Mouse (Mus musculus): ENCODE data around the gene Unc5c.

Unc5c gene

DNA sequence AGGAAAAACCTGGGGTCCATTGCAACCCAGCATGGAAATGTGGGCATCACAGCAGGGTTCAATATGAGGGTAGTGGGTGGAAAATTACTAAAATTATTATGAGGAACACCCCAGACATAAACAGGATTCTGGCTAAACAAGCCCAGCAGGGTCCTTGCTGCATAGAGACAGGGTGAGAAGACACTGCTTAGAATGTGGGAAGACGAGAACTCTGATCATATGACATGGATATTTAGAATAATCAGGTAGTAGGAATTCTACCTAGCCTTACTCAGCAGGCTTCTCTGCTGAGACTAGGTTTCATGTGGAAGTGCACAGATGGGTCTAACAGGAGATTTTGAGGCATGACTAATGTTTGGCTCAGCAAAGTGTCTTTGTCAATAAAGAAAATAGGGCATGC lies 131.9 kb downstream of the Unc5c start:
- in situ Hi-C loops (cut with MboI) = no loop called here

DNA sequence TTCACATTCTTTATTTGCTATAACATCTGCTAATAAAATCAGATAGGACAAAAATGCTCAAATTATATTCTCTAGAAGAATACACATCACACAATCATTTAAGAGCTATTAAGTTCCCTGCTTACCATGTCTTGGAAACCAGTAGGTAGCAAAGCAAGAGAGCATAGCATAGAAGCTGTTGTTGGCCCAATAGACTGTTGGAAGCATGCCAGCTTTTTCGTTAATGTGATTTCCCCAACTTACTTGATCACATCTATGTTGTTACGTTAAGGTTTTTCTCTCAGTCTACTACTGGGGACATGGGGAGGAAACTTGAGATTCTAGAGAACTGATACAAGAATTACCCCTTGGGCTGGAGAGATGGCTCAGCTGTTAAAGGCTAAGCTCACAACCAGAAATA lies 133.0 kb downstream of the Unc5c start:
- in situ Hi-C loops (cut with MboI) = no loop called here

DNA sequence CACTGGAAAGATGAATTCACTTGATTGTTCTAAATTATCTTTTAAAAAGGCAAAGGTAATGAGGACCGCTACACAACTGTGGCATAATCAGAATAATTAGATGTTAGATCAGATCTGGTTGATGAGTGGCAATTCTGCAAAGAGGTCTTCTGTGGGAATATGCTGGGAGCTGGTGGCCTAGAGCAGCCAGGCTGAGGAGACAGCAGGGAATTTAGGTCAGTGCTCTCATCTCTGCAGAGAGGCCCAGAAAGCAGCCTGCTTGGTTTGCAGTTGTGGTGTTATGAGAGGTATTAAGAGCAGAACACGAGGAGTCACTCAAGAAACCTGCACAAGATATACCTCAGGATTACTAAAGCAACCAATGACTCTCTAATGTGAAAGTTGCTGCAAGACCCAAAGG lies 133.9 kb downstream of the Unc5c start:
- in situ Hi-C loops (cut with MboI) = no loop called here

GRCm38 (mm10) chr3:141601072-141601549 lies 136.1 kb downstream of the Unc5c start:
- in situ Hi-C loops (cut with MboI) = no loop called here

- in situ Hi-C loops (cut with MboI) = no loop called here
Observed at GRCm38 (mm10) chr3:141616718-141617117, 151.7 kb downstream of the Unc5c start.

- in situ Hi-C loops (cut with MboI) = no loop called here
Observed at GRCm38 (mm10) chr3:141618675-141619074, 153.7 kb downstream of the Unc5c start.

- in situ Hi-C loops (cut with MboI) = no loop called here
Observed at GRCm38 (mm10) chr3:141621496-141621895, 156.5 kb downstream of the Unc5c start.

DNA sequence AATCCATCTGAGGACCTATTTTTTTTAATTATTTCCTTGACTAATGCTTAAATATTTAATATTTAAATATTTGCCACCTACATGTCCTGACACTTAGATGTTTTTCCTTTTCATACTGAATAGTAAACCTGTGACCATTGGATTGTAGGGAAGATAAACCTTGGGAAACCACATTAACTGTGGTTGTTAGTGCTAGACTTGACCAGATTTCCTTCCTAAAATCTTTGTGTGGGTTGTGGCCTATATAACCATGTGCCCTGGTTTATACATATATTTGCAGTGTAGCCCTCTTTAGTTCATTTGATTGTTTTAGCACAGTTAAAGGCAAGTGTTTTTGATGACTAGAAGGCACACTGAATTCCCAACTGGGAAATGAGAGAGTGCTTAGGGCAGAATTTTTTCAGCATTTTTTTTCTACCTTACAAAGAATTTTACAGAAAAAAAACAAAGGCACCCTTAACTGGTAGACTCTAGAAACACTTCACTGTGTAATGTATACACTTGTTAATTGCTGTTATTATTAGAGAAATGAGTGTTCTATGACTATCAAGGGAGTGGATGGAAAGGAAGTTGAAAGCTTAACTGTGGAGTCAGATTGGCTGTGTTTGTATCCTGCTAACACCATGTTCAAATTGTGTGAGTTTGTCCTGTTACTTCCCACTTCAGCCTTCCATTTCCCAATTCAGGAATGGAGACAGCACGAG lies 162.1 kb downstream of the Unc5c start:
- in situ Hi-C loops (cut with MboI) = no loop called here

DNA sequence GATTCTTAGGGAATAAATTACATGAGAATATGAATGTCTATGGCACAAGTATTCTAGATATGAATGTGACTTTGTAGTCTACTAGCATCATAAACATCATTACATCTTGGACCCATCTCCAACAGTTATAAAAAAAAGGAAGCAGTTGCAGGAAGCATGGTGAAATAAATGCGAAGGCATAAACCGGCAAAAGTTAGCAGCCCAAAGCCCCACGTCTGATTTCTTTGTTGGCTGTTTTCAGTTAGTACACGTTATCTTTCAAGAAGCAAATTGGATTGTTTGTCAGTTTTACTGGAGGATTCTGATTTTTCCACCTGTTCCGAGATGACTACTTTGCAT lies 162.6 kb downstream of the Unc5c start:
- in situ Hi-C loops (cut with MboI) = no loop called here

DNA sequence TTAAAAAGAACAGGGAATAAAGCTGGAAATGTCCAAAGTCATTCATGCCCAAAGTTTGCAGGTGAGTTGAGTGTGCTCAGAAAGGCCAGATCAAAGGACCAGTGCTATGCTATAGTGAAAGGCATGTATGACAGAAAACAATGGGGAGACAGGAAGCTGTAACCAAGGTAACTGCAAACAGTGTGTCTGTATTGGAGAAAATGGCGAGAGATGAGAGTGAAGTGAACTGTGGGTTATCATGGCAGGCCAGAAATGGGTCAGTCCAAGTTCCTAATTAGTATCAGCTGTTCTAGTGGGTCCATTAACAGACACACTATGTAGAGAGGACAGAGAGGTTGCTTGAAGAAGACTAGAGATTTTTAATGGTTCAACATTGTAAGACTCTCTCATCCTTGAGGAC lies 164.4 kb downstream of the Unc5c start:
- in situ Hi-C loops (cut with MboI) = no loop called here

DNA sequence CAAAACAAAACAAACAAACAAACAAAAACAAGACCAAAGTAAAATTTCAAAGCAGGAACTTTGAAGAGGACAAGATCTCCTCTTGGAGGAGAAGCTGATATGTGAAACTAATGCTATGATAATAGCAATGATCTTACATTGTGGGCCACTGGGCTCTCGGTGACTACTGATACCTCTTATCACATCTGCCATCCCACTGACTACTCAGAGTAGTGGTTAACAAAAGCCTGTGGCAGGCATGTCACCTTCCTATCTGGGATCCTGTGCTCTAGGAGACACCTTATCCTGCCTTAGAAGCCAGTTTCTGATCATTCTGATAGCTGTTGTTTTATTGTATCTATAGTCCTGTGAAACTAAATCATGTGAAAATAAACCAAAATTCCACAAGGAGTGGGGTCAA lies 172.9 kb downstream of the Unc5c start:
- in situ Hi-C loops (cut with MboI) = no loop called here

DNA sequence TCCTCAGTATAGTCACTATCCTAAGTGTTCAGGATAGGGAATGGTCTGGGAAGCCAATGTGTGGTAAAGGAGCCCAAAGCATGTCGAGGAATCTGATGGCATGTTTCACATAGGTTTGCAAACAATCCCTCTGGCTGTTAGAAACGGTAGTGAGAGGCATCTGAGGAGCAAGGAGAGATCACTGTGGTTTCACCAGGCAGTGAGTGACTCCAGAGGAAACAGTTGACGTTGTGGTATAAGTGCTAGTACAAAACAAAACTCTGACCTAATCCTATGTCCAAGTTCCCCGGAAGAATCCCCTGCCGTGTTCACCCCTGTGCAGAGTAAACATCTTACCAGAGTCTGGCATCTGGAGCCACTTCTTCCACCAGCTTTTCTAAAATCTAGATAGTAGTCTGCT lies 179.2 kb downstream of the Unc5c start:
- in situ Hi-C loops (cut with MboI) = no loop called here

DNA sequence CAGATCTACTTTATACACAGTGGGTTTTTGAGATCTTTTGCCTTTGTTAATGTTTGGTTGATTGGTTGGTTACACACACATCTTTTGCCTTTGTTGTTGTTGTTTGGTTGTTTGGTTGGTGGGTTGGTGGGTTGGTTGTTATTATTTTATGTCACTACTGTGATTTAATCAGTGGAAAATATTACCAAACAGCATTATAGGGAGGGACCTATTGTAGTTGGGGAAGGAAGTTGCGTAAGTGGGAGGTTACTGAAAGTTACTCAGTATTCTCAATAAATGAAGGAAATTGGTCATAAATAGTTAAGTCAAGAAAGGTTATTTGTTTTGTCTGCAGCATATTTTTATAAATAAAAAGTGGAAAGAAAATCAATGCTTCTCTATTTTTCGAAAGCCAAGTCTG lies 181.6 kb downstream of the Unc5c start:
- in situ Hi-C loops (cut with MboI) = no loop called here

DNA sequence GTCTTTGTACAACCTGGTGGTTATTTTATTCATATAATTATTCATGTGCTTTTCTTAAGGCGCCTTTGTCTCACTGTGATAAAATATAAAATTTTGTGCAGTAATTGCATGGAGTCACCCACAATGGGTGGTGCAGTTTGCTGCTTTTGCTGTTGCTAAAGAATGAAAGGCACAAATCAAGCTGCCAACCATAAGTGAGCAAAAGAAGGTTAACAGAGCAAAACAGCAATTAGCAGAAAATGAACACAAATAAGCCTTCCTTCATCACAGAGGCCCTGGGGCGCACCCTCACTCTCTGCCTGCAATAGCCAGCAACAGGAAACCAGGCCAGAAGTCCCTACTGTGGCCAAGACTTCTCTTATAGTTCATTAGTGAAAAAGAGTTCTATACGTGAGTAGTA lies 185.6 kb downstream of the Unc5c start:
- in situ Hi-C loops (cut with MboI) = no loop called here

DNA sequence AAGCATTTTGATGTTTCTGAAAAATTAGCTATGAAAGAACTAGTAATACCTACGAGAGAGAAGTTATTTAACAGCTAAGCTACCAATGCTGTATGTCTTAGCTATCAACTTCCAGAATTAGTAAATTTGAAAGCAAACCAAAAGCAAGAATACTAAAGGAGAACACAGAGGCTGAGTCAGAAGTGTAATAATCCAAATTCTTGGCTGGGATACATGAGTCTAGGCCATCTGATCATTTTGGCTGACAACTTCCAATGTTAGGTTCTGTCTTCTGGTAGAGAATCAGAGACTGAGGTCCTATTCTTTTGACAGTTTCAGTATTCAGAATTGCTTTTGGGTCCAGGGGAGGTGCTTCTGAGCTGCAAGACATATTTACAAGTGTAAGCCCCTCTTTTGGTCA lies 188.9 kb downstream of the Unc5c start:
- in situ Hi-C loops (cut with MboI) = no loop called here

GRCm38 (mm10) chr3:141659041-141659789 lies 194.2 kb downstream of the Unc5c start:
- in situ Hi-C loops (cut with MboI) = no loop called here

DNA sequence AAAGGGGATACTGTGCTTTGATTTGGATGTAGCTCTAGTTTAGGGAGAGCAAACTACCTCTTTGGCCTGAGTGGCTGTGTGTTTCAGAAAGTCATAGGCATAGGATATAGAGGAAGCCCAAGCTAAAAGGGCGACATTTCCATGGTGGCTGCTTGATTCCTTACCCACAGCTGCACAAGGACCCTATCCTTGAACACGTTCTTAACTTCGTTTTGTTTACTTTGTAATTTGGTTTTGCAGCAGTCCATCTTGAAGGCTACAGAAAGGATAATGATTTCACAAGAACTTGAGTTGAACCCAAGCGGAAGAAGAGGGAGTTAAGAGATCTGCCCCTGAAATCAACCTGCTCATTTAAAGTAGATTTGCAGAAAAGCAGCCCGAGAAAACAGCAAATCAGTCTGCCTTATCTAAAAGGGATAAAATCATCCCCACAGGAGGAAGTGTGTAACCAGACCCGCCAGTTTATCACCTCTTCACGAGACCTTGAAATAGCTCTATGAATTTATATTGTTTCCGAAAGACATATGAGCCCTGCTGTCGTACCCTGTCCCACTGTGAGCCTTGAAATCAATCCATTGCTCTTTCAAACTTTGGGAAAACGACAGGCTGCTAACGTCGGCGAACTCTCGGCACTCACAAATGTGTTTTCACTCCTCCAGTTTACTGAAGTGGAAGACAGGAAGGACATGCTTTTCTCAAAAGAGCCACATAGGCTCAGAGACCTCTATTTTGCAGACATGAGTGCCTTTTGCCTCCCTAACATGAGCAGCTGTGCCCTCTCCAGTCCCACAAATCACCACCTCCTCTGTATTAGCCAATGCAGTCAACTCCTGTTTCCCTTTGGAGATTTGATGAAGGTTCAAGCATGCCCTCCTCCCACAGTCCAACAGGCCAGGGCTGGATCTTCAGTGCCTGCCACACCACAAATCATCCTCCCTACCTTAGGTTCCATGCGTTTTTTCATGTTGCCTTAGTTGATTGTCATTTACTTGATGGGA lies 195.3 kb downstream of the Unc5c start:
- in situ Hi-C loops (cut with MboI) = no loop called here

GRCm38 (mm10) chr3:141689113-141689512 lies 224.1 kb downstream of the Unc5c start:
- in situ Hi-C loops (cut with MboI) = no loop called here

- in situ Hi-C loops (cut with MboI) = no loop called here
Observed at GRCm38 (mm10) chr3:141690676-141691075, 225.7 kb downstream of the Unc5c start.

GRCm38 (mm10) chr3:141691418-141691817 lies 226.4 kb downstream of the Unc5c start:
- in situ Hi-C loops (cut with MboI) = no loop called here

DNA sequence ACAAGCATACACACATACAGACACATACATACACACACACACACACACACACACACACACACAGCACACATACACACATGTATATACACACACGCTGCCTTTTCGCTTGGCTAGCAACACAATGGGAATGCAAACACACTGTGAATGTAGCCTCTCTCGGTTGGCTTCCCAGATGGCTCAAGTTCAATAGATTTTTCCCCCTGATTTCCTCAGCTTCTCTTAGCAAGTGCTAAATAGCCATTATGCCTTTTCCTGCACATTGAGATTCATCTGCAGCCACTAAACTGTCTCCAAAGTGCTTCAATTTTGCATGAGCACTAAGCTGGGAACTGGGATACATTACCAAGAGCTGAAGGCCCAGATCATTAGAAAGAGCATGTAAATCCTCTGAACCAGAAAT lies 226.8 kb downstream of the Unc5c start:
- in situ Hi-C loops (cut with MboI) = no loop called here

DNA sequence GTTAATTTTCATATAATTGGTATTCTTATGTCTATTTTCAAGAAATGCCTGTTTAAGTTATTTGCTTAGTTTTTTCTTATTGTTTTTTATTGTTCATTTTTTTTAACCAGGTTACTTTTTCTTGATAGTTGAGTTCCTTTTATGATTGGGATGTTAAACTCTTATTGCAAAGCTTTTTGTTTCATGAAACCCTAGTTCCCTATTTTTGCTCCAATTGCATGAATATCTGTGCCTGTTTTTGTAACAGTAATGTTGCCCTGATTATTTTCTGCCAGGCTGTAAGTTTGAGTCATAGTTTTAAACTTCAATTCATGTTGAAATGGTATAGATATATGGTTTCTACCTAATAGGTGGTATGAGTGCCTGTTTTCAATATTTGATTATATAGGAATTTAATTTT lies 234.2 kb downstream of the Unc5c start:
- in situ Hi-C loops (cut with MboI) = no loop called here

Measured in mature B cell (primary cell).